Mouse (Mus musculus) left cerebral cortex, adult 11 months (tissue): ENCODE data around the gene Mylk.

Source experiments
- DNase-seq: peaks from one replicate; pipeline ENCODE4 v3.0.0; 2022; ENCODE audit warnings: low spot score

Mylk gene

DNA sequence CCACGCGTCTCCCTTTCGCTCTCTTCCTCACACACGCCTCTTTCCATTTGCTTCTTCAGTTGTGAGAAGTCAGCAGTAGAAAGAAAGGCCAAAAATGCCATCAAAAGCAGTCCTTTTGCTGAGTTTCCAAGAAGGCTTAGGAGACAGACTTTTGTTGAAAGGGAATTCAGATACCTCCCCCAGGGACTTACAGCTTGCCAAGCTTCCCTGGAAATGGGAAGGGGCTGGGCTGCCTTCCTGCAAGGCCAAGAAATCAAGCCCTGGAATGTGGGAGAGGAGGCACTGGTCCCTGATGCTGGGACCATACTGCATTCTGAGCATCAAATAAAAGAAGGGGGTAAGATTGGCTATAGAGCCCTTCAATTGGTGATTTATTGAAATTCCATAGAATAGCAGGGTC is 159.9 kb downstream of the Mylk start:
- DNase-seq: no peak

DNA sequence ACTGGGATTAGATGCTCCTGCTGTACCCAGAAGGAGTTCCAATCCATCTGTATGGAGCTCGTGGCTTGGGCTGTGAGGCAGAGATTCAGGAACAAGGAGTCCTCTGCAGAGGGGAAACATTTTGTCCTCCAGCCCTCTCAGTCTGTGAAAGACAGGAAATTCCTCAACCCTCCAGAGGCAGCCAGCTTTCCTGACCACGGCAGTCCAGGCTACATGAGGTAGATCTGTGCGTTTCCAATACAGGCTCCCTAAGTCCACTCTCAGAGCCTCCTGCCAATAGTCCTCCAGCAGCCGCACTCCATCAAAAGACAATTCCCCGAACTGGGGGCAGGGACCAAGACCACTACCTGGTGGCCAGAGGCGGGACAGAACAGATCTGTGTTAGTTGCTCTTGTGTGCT is 164.4 kb downstream of the Mylk start:
- DNase-seq: no peak

GRCm38 (mm10) chr16:34917373-34917900 is 172.4 kb downstream of the Mylk start:
- DNase-seq: no peak

- no peak for DNase-seq
These were observed 175.2 kb downstream of the Mylk start for GRCm38 (mm10) chr16:34920182-34920581.

DNA sequence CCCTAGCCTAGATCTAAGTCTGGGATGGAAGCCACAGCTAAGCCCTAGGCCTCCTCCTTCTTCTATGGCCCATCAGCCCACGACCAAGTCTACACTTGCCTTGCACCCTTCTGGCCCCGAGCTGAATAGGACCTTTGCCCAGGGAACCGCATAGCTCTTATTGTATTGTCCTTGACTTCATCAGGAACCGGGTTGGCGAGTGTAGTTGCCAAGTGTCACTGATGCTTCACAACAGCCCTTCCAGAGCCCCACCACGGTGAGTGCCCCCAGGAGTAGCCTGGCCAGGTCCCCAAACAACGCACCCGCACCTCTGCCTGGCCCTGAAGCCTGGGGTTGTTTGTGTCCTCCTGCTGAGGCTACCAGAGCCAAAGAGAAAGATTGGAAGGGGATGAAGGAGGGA is 175.9 kb downstream of the Mylk start:
- no peak for DNase-seq

DNA sequence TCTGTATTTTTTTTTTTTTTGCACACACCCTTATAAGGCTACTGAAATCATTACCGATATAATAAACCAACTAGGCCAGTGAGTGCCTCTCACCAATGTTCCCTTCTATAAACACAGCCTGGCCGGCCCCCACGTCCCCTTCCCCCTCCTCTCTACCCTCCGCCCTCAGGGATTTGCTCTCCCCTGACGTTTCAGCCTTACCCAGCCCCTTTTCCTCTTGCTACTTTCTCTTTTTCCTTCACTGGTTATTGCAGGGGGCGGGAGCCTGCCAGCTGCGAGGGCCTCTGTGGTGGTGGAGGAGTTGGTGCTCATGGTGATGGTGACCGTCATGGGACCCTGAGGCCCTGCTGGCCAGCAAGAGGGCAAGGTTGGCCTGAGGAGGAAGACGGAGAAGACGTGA is 176.3 kb downstream of the Mylk start:
- DNase-seq: no peak

GRCm38 (mm10) chr16:34923630-34924029 is 178.6 kb downstream of the Mylk start:
- no peak for DNase-seq

GRCm38 (mm10) chr16:34924324-34924723 is 179.3 kb downstream of the Mylk start:
- no peak for DNase-seq

GRCm38 (mm10) chr16:34924937-34925618 is 180.1 kb downstream of the Mylk start:
- no peak for DNase-seq

GRCm38 (mm10) chr16:34926531-34927435 is 181.8 kb downstream of the Mylk start:
- no peak for DNase-seq

DNA sequence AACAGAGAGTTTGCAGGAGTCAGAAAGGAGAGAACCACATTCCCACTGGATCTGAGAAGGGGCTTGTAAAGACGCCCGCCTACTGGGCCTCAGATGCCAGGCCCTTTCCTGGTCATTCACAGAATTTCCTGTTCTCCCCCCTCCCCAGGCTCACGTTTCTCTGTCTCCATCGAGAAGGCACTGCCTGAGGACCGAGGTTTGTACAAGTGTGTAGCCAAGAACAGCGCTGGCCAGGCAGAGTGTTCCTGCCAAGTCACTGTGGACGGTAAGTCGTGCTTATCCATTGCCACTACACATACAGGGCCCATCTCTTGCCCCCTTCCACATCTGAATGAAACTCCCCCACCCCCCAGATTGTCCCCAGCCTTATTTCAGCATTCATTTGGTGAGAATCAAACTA is 184.7 kb downstream of the Mylk start:
- DNase-seq: no peak

DNA sequence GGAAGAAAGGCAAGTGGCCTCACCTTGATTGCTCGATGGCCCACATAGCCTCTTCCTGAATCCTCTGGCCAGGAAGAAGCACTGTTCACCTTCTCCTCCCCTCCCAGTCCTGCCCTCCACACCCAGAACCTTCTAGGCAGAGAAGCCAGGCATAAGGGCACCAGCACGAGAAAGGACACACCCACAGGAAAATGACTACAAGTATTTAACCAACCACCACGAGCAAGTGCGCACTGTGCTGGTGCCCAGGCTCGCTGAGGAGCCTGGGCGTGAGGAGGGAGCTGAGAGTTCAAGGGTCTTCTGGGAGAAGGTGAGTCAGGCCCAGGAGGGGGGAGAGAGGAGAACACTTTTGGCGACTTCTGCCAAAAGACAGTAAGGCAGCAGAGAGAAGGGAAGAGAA is 185.1 kb downstream of the Mylk start:
- no peak for DNase-seq

- DNase-seq: no peak
These were observed 186.3 kb downstream of the Mylk start for GRCm38 (mm10) chr16:34931306-34931705.

DNA sequence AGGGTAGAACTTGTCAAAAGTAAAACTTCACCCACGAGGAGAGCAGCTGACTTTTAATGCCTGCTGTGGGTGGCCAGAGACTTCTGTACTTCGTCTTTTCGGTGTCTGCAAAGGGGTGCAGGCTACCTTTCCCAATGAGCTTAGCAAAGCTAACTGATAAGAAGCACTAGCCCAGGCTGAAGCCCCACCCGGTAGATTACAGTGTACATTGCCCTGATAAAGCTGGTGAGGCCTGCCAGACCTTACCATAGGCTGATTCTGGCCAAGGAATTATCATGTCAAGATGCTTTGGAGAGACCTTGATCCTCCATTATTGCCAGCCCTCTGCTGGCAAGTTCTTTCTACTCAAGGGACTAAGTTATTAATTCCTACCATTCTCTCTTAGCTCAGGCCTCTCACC is 188.2 kb downstream of the Mylk start:
- DNase-seq: no peak

- DNase-seq: no peak
These were observed 189.5 kb downstream of the Mylk start for GRCm38 (mm10) chr16:34934486-34934885.

- DNase-seq: no peak
These were observed 190.7 kb downstream of the Mylk start for GRCm38 (mm10) chr16:34935514-34936338.

DNA sequence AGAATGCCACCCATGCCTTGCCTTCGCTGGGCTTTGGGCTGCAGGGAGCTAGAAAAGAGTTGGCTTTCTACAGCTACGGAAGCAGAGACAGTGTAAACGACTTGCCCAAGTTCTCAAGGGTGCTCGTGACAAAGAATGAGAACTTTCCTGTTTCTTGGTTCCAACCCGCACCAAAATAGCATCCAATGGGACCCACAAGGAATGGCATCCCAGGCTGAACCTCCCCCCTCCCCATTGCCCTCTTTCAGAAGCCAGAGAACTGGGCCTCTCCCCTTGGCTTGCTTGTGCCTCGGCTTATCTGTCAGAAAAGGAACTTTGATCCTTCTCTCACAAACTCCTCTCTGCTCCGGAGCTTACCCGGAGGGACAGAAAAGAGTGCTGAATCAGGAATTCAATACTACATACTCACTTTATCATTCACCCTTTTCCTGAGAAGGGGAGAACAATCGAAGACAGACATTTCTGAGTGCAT is 191.4 kb downstream of the Mylk start:
- DNase-seq: no peak

- no peak for DNase-seq
These were observed 192.6 kb downstream of the Mylk start for GRCm38 (mm10) chr16:34937611-34938010.

GRCm38 (mm10) chr16:34938248-34938647 is 193.2 kb downstream of the Mylk start:
- no peak for DNase-seq

- DNase-seq: no peak
These were observed 194.9 kb downstream of the Mylk start for GRCm38 (mm10) chr16:34939951-34940350.

DNA sequence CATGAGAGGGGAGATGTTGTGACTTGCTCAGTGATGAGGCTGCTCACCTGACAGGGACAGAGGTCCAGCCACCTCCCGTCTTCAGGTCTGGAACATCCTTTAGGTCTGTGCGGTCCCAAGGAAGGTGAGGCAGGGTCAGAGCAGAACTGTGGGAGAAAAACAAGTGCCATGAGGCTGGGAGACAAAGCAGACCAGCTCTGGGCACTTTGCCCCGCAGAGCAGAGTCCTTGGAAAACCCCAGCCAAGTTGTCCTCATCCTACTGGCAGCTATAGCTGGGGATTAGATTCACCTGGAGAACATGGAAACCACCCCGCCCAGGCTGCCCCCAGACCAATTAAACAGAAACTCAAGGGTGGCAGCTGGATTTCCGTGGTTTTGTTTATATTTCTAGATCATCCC is 195.4 kb downstream of the Mylk start:
- DNase-seq: no peak

DNA sequence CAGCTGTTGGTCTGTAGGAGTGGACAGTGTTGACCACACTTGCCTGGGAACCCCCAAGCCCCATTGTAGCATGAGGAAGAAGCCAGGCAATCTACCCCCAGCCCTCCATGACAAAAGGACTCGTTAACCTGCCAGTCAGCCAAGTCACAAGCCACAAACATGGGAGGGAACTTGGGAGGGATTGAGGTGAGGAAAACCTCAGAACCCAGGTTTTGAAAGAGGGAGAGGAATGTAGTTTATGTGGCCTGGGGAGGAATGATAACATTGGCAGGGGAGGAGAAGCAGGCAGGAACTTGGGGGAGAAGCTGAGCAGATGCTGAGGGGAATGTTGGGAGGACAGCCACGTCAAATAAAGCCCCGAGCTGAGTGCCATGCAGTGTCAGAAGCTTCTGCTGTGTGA is 196.9 kb downstream of the Mylk start:
- DNase-seq: no peak
